Mouse (Mus musculus) liver, embryonic 16.5 days (tissue): ENCODE results near the gene B3gnt8. TPM values are rescaled to one million over a fixed set of nuclear protein-coding genes. Genes with fewer than 3 reads are reported as not detected.

ENCODE experiments used
- ATAC-seq: fragments of 200-750 bp; cut with Nextera tagmentation; 2 replicates; pipeline ENCODE4 v1.8.0; 2017; ENCODE audit warnings: low read depth, mild to moderate bottlenecking, moderate number of reproducible peaks, moderate library complexity
- H3K27ac ChIP-seq: fragments of 300-500 bp; sonication (generic); 2 replicates; pipeline ENCODE4 v1.5.1; 2014; ENCODE audit warnings: mild to moderate bottlenecking, low read length
- H3K27me3 ChIP-seq: fragments of 300-500 bp; sonication (generic); 2 replicates; pipeline ENCODE4 v1.6.1; 2014; ENCODE audit warnings: low read depth, low read length, mixed read lengths; ENCODE audit not compliant: control insufficient read depth, insufficient read depth
- H3K36me3 ChIP-seq: fragments of 300-500 bp; sonication (generic); 2 replicates; pipeline ENCODE4 v1.6.1; 2014; ENCODE audit warnings: mild to moderate bottlenecking; ENCODE audit not compliant: control insufficient read depth, insufficient read depth
- H3K4me1 ChIP-seq: fragments of 300-500 bp; sonication (generic); 2 replicates; pipeline ENCODE4 v1.6.1; 2014; ENCODE audit warnings: low read depth, low read length, mixed read lengths; ENCODE audit not compliant: control insufficient read depth
- H3K4me2 ChIP-seq: fragments of 300-500 bp; sonication (generic); 2 replicates; pipeline ENCODE4 v1.6.1; 2014; ENCODE audit warnings: low read depth, low read length, mixed read lengths
- H3K4me3 ChIP-seq: fragments of 300-500 bp; sonication (generic); 2 replicates; pipeline ENCODE4 v1.5.1; 2014; ENCODE audit warnings: low read depth, mild to moderate bottlenecking, low read length
- H3K9ac ChIP-seq: fragments of 300-500 bp; sonication (generic); 2 replicates; pipeline ENCODE4 v1.6.1; 2014; ENCODE audit warnings: low read depth, low read length
- H3K9me3 ChIP-seq: fragments of 300-500 bp; sonication (generic); replicated peaks from 2 replicates; pipeline ENCODE4 v1.6.1; 2016; ENCODE audit warnings: low read length; ENCODE audit not compliant: control insufficient read depth
- WGBS: fragments of 180-500 bp; shearing (Covaris S2); extraction: QIAGEN DNeasy Blood & Tissue Kit; methylation state at CpG from one replicate; pipeline ENCODE4 v1.1.7; 2014; ENCODE audit not compliant: insufficient replicate concordance; 5-methylcytosine and 5-hydroxymethylcytosine counted together
- polyA plus RNA-seq: library from polyadenylated mRNA; unstranded; fragments of >200 nt; fragmentation: Nextera tagmentation; extraction: Ambion mirVana; gene quantifications from 2 replicates; pipeline ENCODE4 v1.2.1, GENCODE M21; 2015

B3gnt8 gene
- polyA plus RNA-seq, 1 experiment from 2014 or later: 3.1 TPM

GRCm38 (mm10) chr7:25645074-25645473 lies 18.6 kb downstream of the B3gnt8 start:
- no peak overlapping the region for H3K9ac ChIP-seq
- H3K27me3 ChIP-seq: no peaks in the 10 kb centered on the region
- no peak overlapping the region for H3K4me3 ChIP-seq
- 42% methylated on average over 14 of the region's 14 CpGs for WGBS
- ATAC-seq: no peak
- H3K4me1 ChIP-seq: peaks cover 7% of the 10 kb centered on the region
- no peaks in the 10 kb centered on the region; the same call in 1 of the 2 replicates for H3K36me3 ChIP-seq
- H3K4me2 ChIP-seq: no peak overlapping the region
- no peaks in the 10 kb centered on the region for H3K9me3 ChIP-seq
- H3K27ac ChIP-seq: no peak overlapping the region

GRCm38 (mm10) chr7:25647574-25648123 lies 21.2 kb downstream of the B3gnt8 start:
- no peak overlapping the region for H3K4me2 ChIP-seq
- H3K27me3 ChIP-seq: no peaks in the 10 kb centered on the region
- no peak overlapping the region for H3K27ac ChIP-seq
- no peak overlapping the region for H3K4me3 ChIP-seq
- ATAC-seq: no peak; the same call in 1 of the 2 replicates
- no peak overlapping the region for H3K9ac ChIP-seq
- peaks cover 10% of the 10 kb centered on the region for H3K4me1 ChIP-seq
- no peaks in the 10 kb centered on the region for H3K36me3 ChIP-seq
- 32% methylated on average over 5 of the region's 5 CpGs for WGBS
- no peaks in the 10 kb centered on the region for H3K9me3 ChIP-seq

DNA sequence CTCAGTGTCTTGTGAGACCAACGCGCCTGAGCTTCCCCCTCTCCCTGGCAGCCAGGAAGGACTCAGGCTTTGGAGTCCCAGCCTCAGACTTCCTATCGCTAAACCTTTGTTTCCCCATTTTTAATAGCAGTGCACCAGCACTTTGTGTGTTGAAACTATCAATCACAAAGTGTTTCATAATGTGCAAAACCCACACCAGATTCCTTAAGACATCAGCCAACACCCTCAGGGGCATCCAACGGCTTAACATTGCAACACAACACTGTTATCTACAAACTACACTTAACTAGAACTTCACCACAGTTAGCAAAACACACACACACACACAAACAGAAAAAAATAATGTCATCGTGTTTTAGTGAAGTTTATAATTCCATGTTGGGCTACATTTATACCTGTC lies 23.4 kb downstream of the B3gnt8 start:
- no peaks in the 10 kb centered on the region for H3K27me3 ChIP-seq
- H3K9me3 ChIP-seq: no peaks in the 10 kb centered on the region
- peaks cover 10% of the 10 kb centered on the region for H3K4me1 ChIP-seq
- H3K4me2 ChIP-seq: no peak overlapping the region
- WGBS: 14% methylated on average over 5 of the region's 5 CpGs
- H3K27ac ChIP-seq: peak overlapping the region; percentile 60
- no peak for ATAC-seq
- H3K36me3 ChIP-seq: no peaks in the 10 kb centered on the region
- H3K4me3 ChIP-seq: no peak overlapping the region
- no peak overlapping the region for H3K9ac ChIP-seq

DNA sequence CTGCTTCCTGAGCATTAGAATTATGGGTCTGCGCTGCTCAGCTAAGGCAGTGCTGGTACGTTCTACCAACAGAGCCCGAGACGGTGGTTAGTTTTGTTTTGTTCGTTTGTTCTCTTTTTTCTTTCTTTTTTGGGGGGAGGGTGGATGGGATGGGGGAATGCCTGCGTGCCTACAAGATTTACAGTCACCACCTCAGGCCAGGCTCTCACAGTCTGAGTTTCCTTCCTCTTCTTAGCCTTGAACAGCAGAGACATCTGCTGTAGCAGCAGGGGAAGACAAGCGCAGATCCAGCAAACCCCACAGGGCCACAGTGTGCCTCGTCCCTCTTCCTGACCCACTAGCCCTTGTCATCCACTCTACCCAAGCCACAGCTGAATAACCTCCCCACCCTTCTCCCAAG lies 24.8 kb downstream of the B3gnt8 start:
- Histone ChIP-seq H3K27me3 (no peaks in the 10 kb centered on the region), H3K36me3 (no peaks in the 10 kb centered on the region), H3K9ac (no peak overlapping the region), H3K4me2 (peak overlapping the region; percentile 19; the same call in 1 of the 2 replicates), H3K27ac (no peak overlapping the region), H3K9me3 (no peaks in the 10 kb centered on the region), H3K4me3 (no peak overlapping the region), H3K4me1 (peaks cover 12% of the 10 kb centered on the region)
- WGBS: 17% methylated on average over 8 of the region's 8 CpGs
- peak; percentile 31 for ATAC-seq

DNA sequence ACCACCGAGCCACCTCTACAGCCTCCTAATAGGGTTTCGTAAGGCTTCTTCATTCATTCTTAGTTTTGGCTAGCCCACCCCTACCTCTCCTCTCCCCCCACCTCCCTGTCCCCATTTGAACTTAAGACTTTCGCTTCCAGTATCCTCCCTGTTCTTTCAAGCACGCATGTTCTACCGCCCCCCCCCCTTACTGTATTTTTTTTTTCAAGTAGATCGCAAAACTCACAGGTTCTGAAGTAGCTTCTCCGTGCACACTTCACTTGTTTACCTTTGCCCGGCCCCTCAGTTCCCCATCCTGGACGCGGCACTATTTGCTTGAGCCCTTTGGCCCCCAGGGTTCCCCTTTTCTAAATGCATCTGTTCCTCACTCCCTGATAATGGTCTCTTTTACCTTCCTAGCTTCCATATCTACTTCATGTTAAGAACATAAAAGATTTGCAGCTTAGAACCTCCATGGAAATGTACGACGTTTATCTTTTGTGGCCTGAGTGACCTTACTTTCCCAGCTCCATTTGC lies 25.8 kb downstream of the B3gnt8 start:
- Histone ChIP-seq H3K9ac (no peak overlapping the region), H3K27ac (no peak overlapping the region), H3K4me2 (peak overlapping the region; percentile 11; the same call in 1 of the 2 replicates), H3K27me3 (no peaks in the 10 kb centered on the region), H3K36me3 (no peaks in the 10 kb centered on the region), H3K4me1 (peaks cover 17% of the 10 kb centered on the region), H3K9me3 (no peaks in the 10 kb centered on the region), H3K4me3 (no peak overlapping the region)
- ATAC-seq: no peak
- WGBS: 24% methylated on average over 12 of the region's 12 CpGs

DNA sequence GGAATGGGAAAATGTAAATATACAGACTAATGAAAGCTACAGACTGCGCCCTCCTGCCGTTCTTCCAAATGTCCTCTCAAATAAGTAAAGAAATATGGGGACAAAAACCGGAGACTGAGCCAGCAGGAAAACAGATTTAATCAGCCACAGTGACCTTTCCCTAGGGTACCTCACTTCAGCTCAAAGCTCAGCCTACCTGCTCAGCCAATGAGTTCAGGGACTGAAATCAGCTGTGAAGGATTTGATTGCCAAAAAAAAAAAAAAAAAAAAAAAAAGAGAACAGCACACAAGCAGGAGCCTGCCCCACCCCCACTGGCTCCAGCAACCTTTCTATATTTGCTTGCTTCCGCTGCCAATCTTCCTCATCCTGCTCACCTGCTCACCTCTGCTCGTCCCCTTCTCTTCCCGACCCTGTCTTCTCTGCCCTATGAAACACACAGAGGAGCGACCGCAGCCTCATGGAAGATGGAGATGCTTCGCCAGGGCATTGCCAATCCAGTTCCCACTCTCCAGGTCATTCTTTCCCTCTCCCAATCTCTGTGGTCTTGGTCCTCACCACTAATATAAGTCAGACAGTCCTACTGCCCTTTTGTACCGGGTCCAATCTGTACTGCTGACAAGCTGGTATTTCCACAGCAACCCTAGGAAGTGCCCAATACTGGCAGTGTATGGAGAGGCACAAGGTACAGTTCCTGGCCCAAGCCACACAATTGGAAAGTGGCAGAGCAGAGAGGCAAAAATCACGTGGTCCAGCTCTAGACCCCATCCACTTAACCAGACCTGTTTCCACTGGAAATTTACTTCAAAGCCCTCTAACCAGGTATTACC lies 29.4 kb downstream of the B3gnt8 start:
- 0 out of 2 replicates have a peak, but pooled peaks have one; percentile 0 for ATAC-seq
- Histone ChIP-seq H3K36me3 (no peaks in the 10 kb centered on the region), H3K27me3 (no peaks in the 10 kb centered on the region), H3K9me3 (no peaks in the 10 kb centered on the region), H3K27ac (peak overlapping the region; percentile 26; the same call in 1 of the 2 replicates), H3K9ac (no peak overlapping the region), H3K4me2 (no peak overlapping the region), H3K4me3 (no peak overlapping the region), H3K4me1 (peaks cover 24% of the 10 kb centered on the region)
- WGBS: 55% methylated on average over 11 of the region's 11 CpGs

GRCm38 (mm10) chr7:25657785-25658184 lies 31.3 kb downstream of the B3gnt8 start:
- Histone ChIP-seq H3K4me3 (peak overlapping the region; percentile 86), H3K9me3 (no peaks in the 10 kb centered on the region), H3K27me3 (no peaks in the 10 kb centered on the region), H3K4me2 (peak overlapping the region; percentile 89), H3K4me1 (peaks cover 24% of the 10 kb centered on the region), H3K36me3 (no peaks in the 10 kb centered on the region), H3K9ac (peak overlapping the region; percentile 59), H3K27ac (peak overlapping the region; percentile 83; the same call in 1 of the 2 replicates)
- WGBS: 26% methylated on average over 10 of the region's 10 CpGs
- no peak for ATAC-seq

- Histone ChIP-seq H3K4me2 (peak within 1 kb of the TSS; percentile 89), H3K36me3 (no peaks in the 10 kb centered on the region), H3K27ac (peak within 1 kb of the TSS; percentile 83), H3K4me1 (peaks cover 24% of the 10 kb centered on the region), H3K4me3 (peak within 1 kb of the TSS; percentile 86), H3K27me3 (no peaks in the 10 kb centered on the region), H3K9ac (peak within 1 kb of the TSS; percentile 68), H3K9me3 (no peaks in the 10 kb centered on the region)
- WGBS: under 1% methylated on average over 50 of the region's 50 CpGs
- peak; percentile 97 for ATAC-seq
Measured at GRCm38 (mm10) chr7:25658657-25659472, 32.4 kb downstream of the B3gnt8 start, which contains the start of the genes Bckdha and Exosc5. Gene Bckdha, minus strand, starts transcription at chr7:25658981. Gene Exosc5, plus strand, starts transcription at chr7:25659164.
